Mouse (Mus musculus) heart, postnatal 36 days (tissue): ENCODE results near the gene Arhgef25. TPM values are rescaled to one million over a fixed set of nuclear protein-coding genes. Genes with fewer than 3 reads are reported as not detected.
"Not testable (repeated sequence)": the region's sequence is repeated elsewhere in the genome, so short reads cannot be mapped to it uniquely, and the experiment has no call there.

Source experiments
- DNase-seq, 2 experiments: peaks; one replicate each; pipeline ENCODE4 v3.0.0; 2021 to 2022
- intact Hi-C: fragments of 180-260 bp; cut with DNase I; formaldehyde crosslinking; loops from one replicate; pipeline ENCODE4 v1.15.1; 2025
- total RNA-seq, 2 experiments: library from RNA; stranded (reverse); gene quantifications; 2 replicates each; pipeline ENCODE4 v1.2.3; 2021

Gene Arhgef25
- total RNA-seq, 2 experiments from 2014 or later: 12.4 to 12.8 TPM

DNA sequence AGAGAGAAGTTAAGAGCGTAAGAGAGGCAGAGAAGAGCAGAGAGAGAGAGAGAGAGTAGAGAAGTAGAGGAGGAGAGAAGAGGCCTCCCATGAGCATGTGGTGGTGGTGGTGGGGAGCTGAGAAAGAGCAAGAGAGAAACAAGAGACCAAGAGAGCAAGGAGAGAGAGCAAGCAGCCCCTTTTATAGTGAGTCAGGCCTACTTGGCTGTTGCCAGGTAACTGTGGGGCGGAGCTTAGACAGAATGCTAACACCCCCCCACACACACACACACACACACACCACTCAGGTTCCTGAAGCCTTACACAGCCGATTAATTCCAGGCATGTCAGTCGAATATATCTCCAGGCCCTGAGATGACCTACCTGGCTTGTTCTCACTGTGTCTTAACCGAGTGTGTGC, 44.6 kb downstream of the Arhgef25 start:
- no peak for DNase-seq
- intact Hi-C loops: no loop called here

DNA sequence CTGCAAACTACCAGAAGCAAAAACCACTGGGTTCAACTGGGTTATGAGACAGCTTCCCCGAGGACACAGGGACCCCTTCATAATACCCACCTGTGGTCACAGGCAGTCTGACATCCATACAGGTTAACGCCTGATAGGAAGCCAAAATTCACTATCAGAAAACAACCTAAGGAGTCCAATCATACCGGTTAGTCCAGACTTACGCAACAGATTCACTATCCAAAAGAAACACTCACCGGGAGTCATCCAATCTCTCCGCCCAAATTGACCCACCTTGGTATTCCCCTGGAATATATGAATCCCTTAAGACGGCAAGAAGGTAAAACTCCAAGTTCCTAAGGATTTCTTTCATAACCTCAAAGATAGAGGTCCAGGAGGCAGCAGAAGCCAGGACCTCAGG, 45.3 kb downstream of the Arhgef25 start:
- DNase-seq: no peak
- intact Hi-C loops: no loop called here

DNA sequence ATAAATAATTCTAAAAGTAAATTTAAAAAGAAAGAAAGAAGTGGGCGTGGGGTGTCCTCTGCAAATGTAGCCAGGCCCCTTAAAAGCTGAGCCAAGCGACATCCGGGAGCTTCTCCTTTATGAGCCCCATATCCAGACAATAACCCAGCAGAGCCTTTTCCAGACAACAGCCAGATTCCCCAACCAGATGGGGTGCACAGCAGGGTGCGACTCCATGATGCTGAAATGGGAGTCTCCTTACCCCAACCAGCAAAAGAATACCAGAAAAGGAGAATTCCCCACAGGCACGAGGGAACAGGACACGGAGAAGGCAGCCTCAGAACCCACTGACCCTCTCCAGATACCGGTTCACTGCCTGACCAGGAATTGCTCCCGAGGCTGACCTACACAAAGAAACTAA, 46.7 kb downstream of the Arhgef25 start:
- DNase-seq: no peak
- intact Hi-C loops: no loop called here

DNA sequence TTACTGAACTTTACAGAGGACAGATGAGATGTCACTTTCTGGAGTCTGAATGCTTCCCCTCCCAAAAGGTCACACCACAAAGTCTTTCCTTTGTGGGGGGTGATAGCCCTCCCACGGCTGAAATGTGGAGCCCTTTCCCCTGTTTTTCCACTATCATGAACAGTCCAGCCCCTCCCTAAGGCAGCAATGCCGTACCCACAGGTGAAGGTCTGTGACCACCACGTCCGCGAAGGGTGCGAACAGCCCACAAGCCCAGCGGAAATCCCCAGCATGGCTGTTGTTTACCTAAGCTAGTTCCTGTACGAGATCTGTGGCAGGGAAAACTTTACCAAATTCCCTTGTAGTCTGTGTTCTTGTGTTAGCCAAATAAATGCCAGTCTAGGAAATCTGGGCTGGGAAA, 48.4 kb downstream of the Arhgef25 start:
- no peak for DNase-seq
- intact Hi-C loops: no loop called here

DNA sequence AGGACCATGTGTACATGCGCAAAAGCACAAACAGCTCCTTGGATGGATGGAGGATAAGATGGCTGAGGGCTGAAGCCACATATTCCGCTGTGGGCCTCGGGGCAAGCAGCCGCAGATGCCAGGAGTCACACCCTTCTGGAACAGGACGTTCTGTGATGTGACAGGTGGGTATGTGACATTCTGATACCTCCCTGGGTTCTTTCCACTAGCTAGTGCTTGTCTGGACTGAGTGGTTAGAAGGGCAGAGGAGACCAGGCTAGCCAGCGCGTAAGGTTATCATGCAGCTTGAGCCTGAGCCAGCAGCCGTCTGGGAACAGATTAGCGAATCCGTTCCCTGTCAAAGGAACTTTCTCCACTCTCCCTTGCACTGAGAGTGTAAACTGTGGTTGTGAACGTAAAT, 48.9 kb downstream of the Arhgef25 start:
- intact Hi-C loops: no loop called here
- no peak for DNase-seq

DNA sequence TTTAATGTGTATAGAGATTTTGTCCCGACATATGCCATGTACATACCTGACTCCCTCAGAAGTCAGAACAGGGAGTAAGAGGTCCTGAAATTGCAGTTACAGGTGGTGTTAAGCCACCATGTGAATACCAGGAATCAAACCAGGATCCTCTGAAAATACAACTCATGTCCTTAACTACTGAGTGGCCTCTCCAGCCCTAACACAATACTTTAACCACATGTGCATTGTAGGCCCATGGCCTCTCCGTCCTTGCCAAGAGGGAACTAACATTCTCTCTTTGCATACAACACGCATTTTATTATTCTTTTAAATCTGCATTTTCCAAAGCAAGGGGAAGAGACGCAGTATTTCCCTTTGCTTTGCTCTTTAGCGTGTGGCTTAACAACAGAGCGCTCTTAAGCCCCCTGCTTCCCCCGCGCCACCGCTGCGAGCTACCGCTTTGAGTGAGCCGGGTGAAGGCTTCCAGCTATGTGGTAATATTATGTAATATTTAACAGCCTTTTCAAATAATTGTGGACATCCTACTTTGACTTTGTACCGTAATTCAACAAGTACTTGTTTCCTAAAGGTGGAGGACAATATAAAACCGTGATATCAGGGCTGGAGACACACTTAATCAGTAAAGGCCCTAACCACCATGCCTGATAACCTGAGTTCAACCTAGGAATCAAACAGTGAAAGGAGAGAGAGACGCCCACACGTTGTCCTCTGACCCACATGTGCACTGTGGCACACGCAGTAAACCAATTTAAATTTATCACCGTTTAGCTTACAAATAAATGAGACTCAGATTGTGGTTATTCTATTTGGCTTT, 51.3 kb downstream of the Arhgef25 start:
- intact Hi-C loops: no loop called here
- no peak for DNase-seq

DNA sequence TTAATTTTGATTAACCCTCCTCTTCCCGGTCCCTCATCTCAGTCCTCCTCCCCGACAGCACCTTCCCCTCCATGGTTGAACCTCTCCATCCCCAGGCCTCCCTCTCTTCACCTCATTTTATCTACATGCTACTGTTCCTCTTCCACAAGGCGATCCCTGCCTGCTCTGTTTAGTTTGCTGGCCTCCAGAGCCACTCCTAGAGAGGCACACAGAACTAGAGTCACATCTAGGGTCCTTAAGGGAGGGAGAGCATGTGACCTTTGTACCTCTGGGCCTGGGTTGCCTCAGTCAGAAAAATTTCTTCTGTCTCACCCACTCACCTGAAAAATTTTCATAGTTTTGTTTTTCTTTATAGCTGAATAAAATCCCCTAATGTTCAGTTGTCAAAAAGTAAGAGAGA, 52.0 kb downstream of the Arhgef25 start:
- DNase-seq: no peak
- intact Hi-C loops: no loop called here

DNA sequence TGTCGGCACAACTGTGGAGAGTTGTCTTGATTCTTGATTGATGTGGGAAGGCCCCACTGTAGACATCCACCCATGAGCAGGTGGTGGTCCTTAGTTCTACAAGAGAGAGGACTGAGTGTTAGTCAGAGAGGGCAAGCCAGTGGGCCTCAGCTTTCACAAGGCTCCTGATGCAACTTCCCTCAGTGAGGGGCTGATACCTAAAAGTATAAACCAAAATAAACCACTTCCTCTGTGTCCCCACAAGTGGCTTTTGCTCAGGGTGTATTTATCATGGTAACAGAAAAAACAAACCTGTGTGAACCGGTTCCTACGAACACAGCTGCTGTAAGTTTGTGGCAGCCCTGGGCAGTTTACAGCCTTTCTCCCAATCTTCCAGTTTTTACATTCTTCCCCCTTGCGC, 53.4 kb downstream of the Arhgef25 start:
- intact Hi-C loops: no loop called here
- no peak for DNase-seq

DNA sequence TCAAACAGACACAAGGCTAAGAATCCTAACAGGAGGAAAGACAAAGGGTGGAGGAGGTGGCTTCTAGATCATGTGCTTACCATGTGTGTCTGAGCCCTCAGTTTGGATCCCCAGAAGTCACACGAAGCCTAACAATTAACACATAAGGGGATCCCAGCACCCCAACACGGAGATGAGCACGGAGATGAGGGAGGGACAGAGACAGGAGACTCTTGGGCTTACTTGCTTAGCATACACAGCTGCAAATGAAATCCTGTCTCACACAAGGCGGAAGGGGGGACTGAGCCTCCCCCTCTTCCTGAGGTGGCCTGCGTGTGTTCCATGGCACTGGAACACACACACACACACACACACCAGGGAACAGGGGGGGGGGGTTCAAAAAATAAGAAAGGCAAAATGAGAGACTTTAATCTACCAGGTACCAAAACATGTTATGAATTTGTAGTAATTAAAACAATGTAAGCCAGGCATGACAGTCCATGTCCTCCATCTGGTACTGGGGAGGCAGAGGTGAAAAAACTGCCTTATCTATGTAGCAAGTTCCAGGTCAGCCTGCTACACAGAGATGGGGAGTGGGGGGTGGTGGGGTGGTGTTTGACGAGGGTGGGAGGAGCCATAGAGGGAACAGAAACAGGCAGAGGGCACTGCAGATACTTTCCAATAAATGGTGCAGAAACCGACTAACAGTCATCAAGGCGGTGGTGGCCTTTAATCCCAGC, 54.6 kb downstream of the Arhgef25 start:
- intact Hi-C loops: no loop called here
- DNase-seq: no peak

DNA sequence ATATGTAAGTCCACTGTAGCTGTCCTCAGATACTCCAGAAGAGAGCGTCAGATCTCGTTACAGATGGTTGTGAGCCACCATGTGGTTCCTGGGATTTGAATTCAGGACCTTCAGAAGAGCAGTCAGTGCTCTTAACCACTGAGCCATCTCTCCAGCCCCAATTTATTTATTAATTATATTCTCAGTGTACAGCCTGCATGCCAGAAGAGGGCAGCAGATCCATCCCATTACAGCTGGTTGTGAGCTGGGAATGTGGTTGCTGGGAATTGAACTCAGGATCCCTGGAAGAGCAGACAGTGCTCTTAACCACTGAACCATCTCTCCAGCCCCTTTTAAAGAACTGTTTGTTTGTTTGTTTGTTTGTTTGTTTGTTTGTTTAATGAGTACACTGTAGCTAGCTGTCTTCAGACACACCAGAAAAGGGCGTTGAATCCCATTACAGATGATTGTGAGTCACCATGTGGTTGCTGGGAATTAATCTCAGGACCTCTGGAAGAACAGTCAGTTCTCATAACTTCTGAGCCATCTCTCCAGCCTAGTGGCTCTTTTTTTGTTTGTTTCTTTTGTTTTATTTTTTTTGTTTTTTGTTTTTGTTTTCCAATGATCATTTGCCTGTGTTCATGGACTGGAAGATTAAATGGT, 55.4 kb downstream of the Arhgef25 start:
- DNase-seq, intact Hi-C loops: not testable (repeated sequence)

Other genes starting within 250 kb of the Arhgef25 start
- 100 to 1,000 TPM; 131 to 136 TPM for gene Ctdsp2, start 211.4 kb downstream of the Arhgef25 start, total RNA-seq
- under 1 TPM; 0.35 to 0.80 TPM for gene Avil, start 189.4 kb downstream of the Arhgef25 start, total RNA-seq
- gene Tsfm, start 159.2 kb downstream of the Arhgef25 start, total RNA-seq: 10 to 100 TPM; 56.1 to 62.2 TPM
- gene Mettl1, start 148.7 kb downstream of the Arhgef25 start, total RNA-seq: 1 to 10 TPM; 7.7 to 7.9 TPM
- gene Eef1akmt3, start 148.6 kb downstream of the Arhgef25 start, total RNA-seq: not detected
- under 1 TPM; 0.14 to 0.31 TPM for gene Cyp27b1, start 141.8 kb downstream of the Arhgef25 start, total RNA-seq
- 1 to 10 TPM; 2.3 to 2.9 TPM for gene March9, start 129.9 kb downstream of the Arhgef25 start, total RNA-seq
- 10 to 100 TPM; 76.7 to 85.5 TPM for gene Cdk4, start 126.5 kb downstream of the Arhgef25 start, total RNA-seq
- gene Tspan31, start 119.8 kb downstream of the Arhgef25 start, total RNA-seq: 10 to 100 TPM; 43.8 to 46.9 TPM
- gene Agap2, start 114.8 kb downstream of the Arhgef25 start, total RNA-seq: 1 to 10 TPM; 5.6 to 7.0 TPM
- 10 to 100 TPM; 25.2 to 29.7 TPM for gene Os9, start 69.0 kb downstream of the Arhgef25 start, total RNA-seq
- 1 to 10 TPM; 1.6 to 2.7 TPM for gene B4galnt1, start 24.9 kb downstream of the Arhgef25 start, total RNA-seq
- 10 to 100 TPM; 17.2 to 23.1 TPM for gene Slc26a10, start 9.4 kb downstream of the Arhgef25 start, total RNA-seq
- 10 to 100 TPM; 25.8 to 29.4 TPM for gene Dtx3, start 5.6 kb upstream of the Arhgef25 start, total RNA-seq
- 10 to 100 TPM; 26.9 to 29.9 TPM for gene Pip4k2c, start 21.5 kb upstream of the Arhgef25 start, total RNA-seq
- under 1 TPM; 0.41 to 0.92 TPM for gene Kif5a, start 73.3 kb upstream of the Arhgef25 start, total RNA-seq
- gene Dctn2, start 76.3 kb upstream of the Arhgef25 start, total RNA-seq: 100 to 1,000 TPM; 144 to 154 TPM
- 10 to 100 TPM; 22.0 to 24.2 TPM for gene Mbd6, start 98.9 kb upstream of the Arhgef25 start, total RNA-seq
- 10 to 100 TPM; 41.0 to 46.4 TPM for gene Mars, start 121.7 kb upstream of the Arhgef25 start, total RNA-seq
- gene Arhgap9, start 131.9 kb upstream of the Arhgef25 start, total RNA-seq: 1 to 10 TPM; 3.1 to 3.6 TPM
- gene Gli1, start 151.9 kb upstream of the Arhgef25 start, total RNA-seq: 1 to 10 TPM; 1.0 to 2.6 TPM
- gene Inhbe, start 164.3 kb upstream of the Arhgef25 start, total RNA-seq: not detected
- not detected for gene Inhbc, start 180.3 kb upstream of the Arhgef25 start, total RNA-seq
- 100 to 1,000 TPM; 150 to 169 TPM for gene R3hdm2, start 190.2 kb upstream of the Arhgef25 start, total RNA-seq